22 mouse cellular contexts compared by ENCODE assay signal in genomic region chr1:133364890-133365289, GRCm38 (mm10). TPM values are rescaled to one million over a fixed set of nuclear protein-coding genes. Genes with fewer than 3 reads are reported as not detected.
A peak's percentile ranks its signal among the peaks of the same experiment; 100 is the strongest.
DNase-seq lines count a peak whose midpoint lies in the region; ATAC-seq and TF ChIP-seq lines count a peak whose summit lies in the region.
"Had no signal": no experiment of that assay in that cellular context is flagged by ENCODE, and none has a peak within 500 bp of the region (broad histone marks: within the 10 kb centered on the region; RNA-seq: fewer than 3 reads in every experiment).

No protein-coding gene starts in this region.

- no peak for ATAC-seq in neural tube, embryonic 15.5 days (ENCODE audit: low FRiP score)
- ATAC-seq: forebrain, embryonic 13.5 days; lung, postnatal 0 days had no signal

- WGBS in liver, adult 2 months = 19% methylated on average over 2 of the region's 2 CpGs
- WGBS in neural tube, embryonic 15.5 days = 44% methylated on average over 2 of the region's 2 CpGs

- peak overlapping the region; percentile 98 for H3K9ac ChIP-seq in liver, adult 2 months (ENCODE audit: low read depth, low read length)
- no peak overlapping the region for H3K9ac ChIP-seq in neural tube, embryonic 15.5 days (replicated peaks)
- H3K9ac ChIP-seq: limb, embryonic 15.5 days had no signal

- no peak for TF ChIP-seq POLR2A in liver, adult 2 months (IDR thresholded peaks at IDR 0.05; ENCODE audit: extremely low read depth, insufficient read depth, low read length)

- H3K4me2 ChIP-seq in neural tube, embryonic 15.5 days = peak overlapping the region; percentile 88; the same call in 1 of the 2 replicates

- peak overlapping the region; percentile 95 for H3K27ac ChIP-seq in liver, adult 2 months (replicated peaks; ENCODE audit: insufficient read depth, low read depth, low read length)
- H3K27ac ChIP-seq in neural tube, embryonic 15.5 days (replicated peaks) = no peak overlapping the region
- H3K27ac ChIP-seq: embryonic facial prominence, embryonic 10.5 days; forebrain, embryonic 13.5 days; heart, adult 2 months; limb, embryonic 15.5 days had no signal

- H3K79me2 ChIP-seq in liver, adult 2 months (ENCODE audit: control insufficient read depth, insufficient read depth, low read length) = peaks cover 18% of the 10 kb centered on the region; the same call in 1 of the 2 replicates

- peak overlapping the region; percentile 87 for H3K4me3 ChIP-seq in liver, adult 2 months (ENCODE audit: insufficient read depth, low read depth, low read length)
- H3K4me3 ChIP-seq in neural tube, embryonic 15.5 days (replicated peaks) = no peak overlapping the region
- H3K4me3 ChIP-seq: heart, adult 2 months had no signal

- no peak for TF ChIP-seq CTCF in liver, adult 2 months (IDR thresholded peaks at IDR 0.05; ENCODE audit: low read depth, low read length)

- peaks cover 11% of the 10 kb centered on the region; the same call in 1 of the 2 replicates for H3K36me3 ChIP-seq in liver, adult 2 months (ENCODE audit: control insufficient read depth, insufficient read depth, low read length)
- H3K36me3 ChIP-seq in neural tube, embryonic 15.5 days = no peaks in the 10 kb centered on the region
- H3K36me3 ChIP-seq: embryonic facial prominence, embryonic 10.5 days; limb, embryonic 15.5 days had no signal

- no peaks in the 10 kb centered on the region for H3K27me3 ChIP-seq in liver, adult 2 months (ENCODE audit: control insufficient read depth, insufficient read depth, low read length)
- H3K27me3 ChIP-seq in neural tube, embryonic 15.5 days (replicated peaks) = peaks cover 15% of the 10 kb centered on the region

- peaks cover 37% of the 10 kb centered on the region for H3K4me1 ChIP-seq in liver, adult 2 months (ENCODE audit: control insufficient read depth, insufficient read depth, low read length)
- H3K4me1 ChIP-seq in neural tube, embryonic 15.5 days = peaks cover 32% of the 10 kb centered on the region

- peak; percentile 45 for DNase-seq in adrenal gland, adult 2 months
- no peak for DNase-seq in adrenal gland, postnatal 4 days (ENCODE audit: low spot score in 2 of 2)
- DNase-seq in liver, adult 2 months (ENCODE audit: extremely low read depth, low read depth, low spot score) = peak; percentile 55
- no peak for DNase-seq in liver
- DNase-seq in ovary, adult 18-20 months (ENCODE audit: low spot score) = peak; percentile 75
- no peak for DNase-seq in ovary, postnatal 14 days (ENCODE audit: low spot score)
- no peak for DNase-seq in urinary bladder, postnatal 36 days (ENCODE audit: low spot score in 2 of 2)
- DNase-seq: cerebellum, adult 18-20 months; cerebellum, postnatal 36 days; gastrocnemius, postnatal 14 days; heart, adult 2 months; heart, postnatal 10 days had no signal

- H3K9me3 ChIP-seq in neural tube, embryonic 15.5 days (replicated peaks) = no peaks in the 10 kb centered on the region
- H3K9me3 ChIP-seq: embryonic facial prominence, embryonic 10.5 days; forebrain, embryonic 13.5 days; limb, embryonic 15.5 days had no signal

RNA-seq across cellular contexts. Expression of gene Etnk2, which starts 1.5 kb away (rescaled TPM):
- total RNA-seq in adrenal gland, adult 2 months (2021) = 10 to 100 TPM in 1 of 2 experiments, 1 to 10 TPM in 1; 6.2 to 13.5 TPM
- 8.2 and 10.0 TPM in 2 replicates for polyA plus RNA-seq in adrenal gland, adult 2 months (2012; rRNA removed)
- total RNA-seq in adrenal gland, postnatal 4 days (2021) = 10 to 100 TPM in 1 of 2 experiments, 1 to 10 TPM in 1; 8.1 to 12.1 TPM
- 361 and 389 TPM in 2 replicates for total RNA-seq in liver, adult 2 months (2014; rRNA removed)
- polyA plus RNA-seq in liver, adult 2 months (2012; rRNA removed) = 249 and 278 TPM in 2 replicates
- 21.3 and 22.8 TPM in 2 replicates for polyA plus RNA-seq in neural tube, embryonic 15.5 days (2015; fragmentation: Nextera tagmentation; extraction: Ambion mirVana)

RNA-seq across cellular contexts. Expression of gene Ren1, which starts 14.6 kb away (rescaled TPM):
- 1 to 10 TPM; 5.5 to 9.2 TPM for total RNA-seq in adrenal gland, adult 2 months (2021)
- 4.4 and 6.0 TPM in 2 replicates for polyA plus RNA-seq in adrenal gland, adult 2 months (2012; rRNA removed)
- 10 to 100 TPM in 1 of 2 experiments, 1 to 10 TPM in 1; 2.0 to 17.3 TPM for total RNA-seq in adrenal gland, postnatal 4 days (2021)
- total RNA-seq in liver, adult 2 months (2014; rRNA removed) = not detected in 2 replicates
- polyA plus RNA-seq in liver, adult 2 months (2012; rRNA removed) = 0.18 and 7.6 TPM in 2 replicates
- polyA plus RNA-seq in neural tube, embryonic 15.5 days (2015; fragmentation: Nextera tagmentation; extraction: Ambion mirVana) = 0.74 and 1.6 TPM in 2 replicates
- total RNA-seq: gastrocnemius, postnatal 14 days; left cerebral cortex, postnatal 14 days had no signal
- polyA plus RNA-seq: embryonic facial prominence, embryonic 10.5 days; forebrain, embryonic 13.5 days had no signal

RNA-seq across cellular contexts. Expression of gene Kiss1, which starts 43.2 kb away (rescaled TPM):
- total RNA-seq in adrenal gland, adult 2 months (2021) = not detected
- not detected in 2 replicates for polyA plus RNA-seq in adrenal gland, adult 2 months (2012; rRNA removed)
- total RNA-seq in adrenal gland, postnatal 4 days (2021) = not detected
- not detected in 2 replicates for total RNA-seq in liver, adult 2 months (2014; rRNA removed)
- not detected in 2 replicates for polyA plus RNA-seq in liver, adult 2 months (2012; rRNA removed)
- polyA plus RNA-seq in neural tube, embryonic 15.5 days (2015; fragmentation: Nextera tagmentation; extraction: Ambion mirVana) = not detected in 2 replicates
- total RNA-seq: gastrocnemius, postnatal 14 days; heart, adult 2 months; heart, postnatal 10 days; layer of hippocampus, postnatal 14 days had no signal
- polyA plus RNA-seq: embryonic facial prominence, embryonic 10.5 days; forebrain, embryonic 13.5 days; heart, adult 2 months; intestine, embryonic 14.5 days; kidney, embryonic 14.5 days; large intestine, adult 2 months; limb, embryonic 15.5 days had no signal

RNA-seq across cellular contexts. Expression of gene Golt1a, which starts 55.3 kb away (rescaled TPM):
- total RNA-seq in adrenal gland, adult 2 months (2021) = under 1 TPM in 1 of 2 experiments, not detected in 1; 0.69 TPM
- not detected in 2 replicates for polyA plus RNA-seq in adrenal gland, adult 2 months (2012; rRNA removed)
- total RNA-seq in adrenal gland, postnatal 4 days (2021) = 1 to 10 TPM in 1 of 2 experiments, under 1 TPM in 1; 0.76 to 2.0 TPM
- 11.4 and 13.0 TPM in 2 replicates for total RNA-seq in liver, adult 2 months (2014; rRNA removed)
- polyA plus RNA-seq in liver, adult 2 months (2012; rRNA removed) = 16.1 and 21.2 TPM in 2 replicates
- polyA plus RNA-seq in neural tube, embryonic 15.5 days (2015; fragmentation: Nextera tagmentation; extraction: Ambion mirVana) = 0.43 TPM in 1 of 2 replicates, not detected in the other
- total RNA-seq: gastrocnemius, postnatal 14 days; heart, adult 2 months; heart, postnatal 10 days; layer of hippocampus, postnatal 14 days had no signal
- polyA plus RNA-seq: embryonic facial prominence, embryonic 10.5 days; forebrain, embryonic 13.5 days; limb, embryonic 15.5 days had no signal

RNA-seq across cellular contexts. Expression of gene Sox13, which starts 59.3 kb away (rescaled TPM):
- 10 to 100 TPM; 14.5 to 18.0 TPM for total RNA-seq in adrenal gland, adult 2 months (2021)
- polyA plus RNA-seq in adrenal gland, adult 2 months (2012; rRNA removed) = 24.1 and 26.2 TPM in 2 replicates
- total RNA-seq in adrenal gland, postnatal 4 days (2021) = 10 to 100 TPM; 26.0 to 35.2 TPM
- total RNA-seq in liver, adult 2 months (2014; rRNA removed) = 2.0 and 2.2 TPM in 2 replicates
- 5.6 and 10.2 TPM in 2 replicates for polyA plus RNA-seq in liver, adult 2 months (2012; rRNA removed)
- polyA plus RNA-seq in neural tube, embryonic 15.5 days (2015; fragmentation: Nextera tagmentation; extraction: Ambion mirVana) = 4.0 and 6.7 TPM in 2 replicates

Comparison
In these comparisons a context has a peak if more than half of its experiments do, and no peak if none do; other contexts are left out.
1. DNase-seq: peak in adrenal gland, adult 2 months (single experiment), liver, adult 2 months (single experiment) and ovary, adult 18-20 months (single experiment); none in adrenal gland, postnatal 4 days (0 of 2), liver (single experiment), ovary, postnatal 14 days (single experiment) and urinary bladder, postnatal 36 days (0 of 2).
2. RNA of gene Etnk2, which starts 1.5 kb away (total RNA-seq): 361 to 389 TPM in liver, adult 2 months; 6.2 to 13.5 TPM in adrenal gland, adult 2 months and 8.1 to 12.1 TPM in adrenal gland, postnatal 4 days; every median in the first group is over 10 times any median in the second.